In the genomic region with DNA sequence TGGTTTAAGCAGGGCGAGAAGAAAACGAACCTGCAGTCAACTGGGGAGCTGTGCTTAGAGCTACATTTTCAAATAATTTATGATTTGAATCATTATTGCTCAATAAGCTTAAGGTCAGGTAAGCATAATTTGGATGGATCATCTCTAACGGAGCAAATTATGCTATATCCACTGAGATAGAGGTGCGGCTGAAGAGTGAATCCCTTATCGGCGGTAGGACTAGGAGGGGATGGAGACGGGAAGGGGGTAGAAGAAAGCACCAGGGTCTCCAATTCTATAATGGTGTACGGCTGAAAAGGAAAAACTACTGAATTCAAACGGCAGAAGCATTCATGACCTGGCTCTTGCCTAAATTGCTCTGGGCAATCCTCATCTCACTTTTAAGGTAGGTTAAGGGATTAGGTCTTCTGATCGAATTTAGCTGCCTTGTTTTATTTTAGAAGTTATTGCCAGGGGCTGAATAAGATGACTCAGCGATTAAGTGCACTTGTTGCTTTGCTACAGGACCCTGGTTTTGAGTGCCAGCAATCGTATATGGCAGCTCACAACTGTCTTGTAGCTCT, we compare ENCODE assay signal across 8 mouse cellular contexts. TPM values are rescaled to one million over a fixed set of nuclear protein-coding genes. Genes with fewer than 3 reads are reported as not detected.
DNase-seq lines count a peak whose midpoint lies in the region; ATAC-seq and TF ChIP-seq lines count a peak whose summit lies in the region.

No protein-coding gene starts in this region.

- peak overlapping the region; percentile 80 for H3K4me3 ChIP-seq in kidney, adult 2 months (ENCODE audit: insufficient read depth, low read depth, low read length)
- peak overlapping the region; percentile 82 for H3K4me3 ChIP-seq in hindbrain, embryonic 13.5 days
- peak overlapping the region; percentile 80 for H3K4me3 ChIP-seq in midbrain, embryonic 15.5 days

- H3K9me3 ChIP-seq in hindbrain, embryonic 13.5 days: no peaks in the 10 kb centered on the region
- no peaks in the 10 kb centered on the region for H3K9me3 ChIP-seq in midbrain, embryonic 15.5 days

- 6% methylated on average over 12 of the region's 12 CpGs for WGBS in kidney, adult 2 months
- 6% methylated on average over 12 of the region's 12 CpGs for WGBS in hindbrain, embryonic 13.5 days
- 6% methylated on average over 12 of the region's 12 CpGs for WGBS in midbrain, embryonic 15.5 days

- H3K36me3 ChIP-seq in kidney, adult 2 months (ENCODE audit: control insufficient read depth, insufficient read depth, low read length): no peaks in the 10 kb centered on the region; the same call in 1 of the 2 replicates
- H3K36me3 ChIP-seq in hindbrain, embryonic 13.5 days: peaks cover 31% of the 10 kb centered on the region
- peaks cover 23% of the 10 kb centered on the region for H3K36me3 ChIP-seq in midbrain, embryonic 15.5 days (replicated peaks)

- ATAC-seq in hindbrain, embryonic 13.5 days (ENCODE audit: low FRiP score): no peak
- no peak for ATAC-seq in midbrain, embryonic 15.5 days (replicated peaks)
- ATAC-seq in frontal cortex, adult (ENCODE audit: low TSS enrichment): no peak

- no peak for TF ChIP-seq CTCF in kidney, adult 2 months (conservative IDR thresholded peaks at IDR 0.05; ENCODE audit: insufficient read depth, insufficient read length, low read depth, low read length)

- peaks cover 30% of the 10 kb centered on the region for H3K4me1 ChIP-seq in kidney, adult 2 months (ENCODE audit: control insufficient read depth, insufficient read depth, low read length)
- peaks cover 32% of the 10 kb centered on the region for H3K4me1 ChIP-seq in hindbrain, embryonic 13.5 days (replicated peaks)
- H3K4me1 ChIP-seq in midbrain, embryonic 15.5 days: peaks cover 29% of the 10 kb centered on the region

- DNase-seq in kidney, adult 2 months: no peak
- DNase-seq in kidney, postnatal 36 days: no peak
- DNase-seq in c-Kit-negative CD71-positive TER-119-positive erythroid progenitor cells, embryonic 14.5 days (ENCODE audit: low read depth, low spot score): peak; percentile 22
- no peak for DNase-seq in spleen, adult 12 weeks (ENCODE audit: low spot score)
- no peak for DNase-seq in layer of hippocampus, adult 11-12 months (ENCODE audit: low spot score)

- TF ChIP-seq POLR2A in kidney, adult 2 months (IDR thresholded peaks at IDR 0.05; ENCODE audit: low read depth, low read length): no peak

- H3K4me2 ChIP-seq in hindbrain, embryonic 13.5 days: peak overlapping the region; percentile 76
- peak overlapping the region; percentile 95 for H3K4me2 ChIP-seq in midbrain, embryonic 15.5 days

- peak overlapping the region; percentile 79 for H3K9ac ChIP-seq in hindbrain, embryonic 13.5 days
- peak overlapping the region; percentile 58 for H3K9ac ChIP-seq in midbrain, embryonic 15.5 days

- H3K27me3 ChIP-seq in kidney, adult 2 months (replicated peaks; ENCODE audit: control insufficient read depth, insufficient read depth, low read length): no peaks in the 10 kb centered on the region
- H3K27me3 ChIP-seq in hindbrain, embryonic 13.5 days: no peaks in the 10 kb centered on the region
- no peaks in the 10 kb centered on the region for H3K27me3 ChIP-seq in midbrain, embryonic 15.5 days (replicated peaks)

- H3K27ac ChIP-seq in kidney, adult 2 months (ENCODE audit: insufficient read depth, low read depth, low read length): peak overlapping the region; percentile 73
- H3K27ac ChIP-seq in hindbrain, embryonic 13.5 days: 0 out of 2 replicates have a peak overlapping the region, but pooled peaks have one; percentile 87
- H3K27ac ChIP-seq in midbrain, embryonic 15.5 days: no peak overlapping the region

RNA-seq across cellular contexts. Expression of a gene that starts 1.5 kb away (rescaled TPM):
- 36.1 and 45.0 TPM in 2 replicates for polyA plus RNA-seq in kidney, adult 2 months (2012; rRNA removed)
- polyA plus RNA-seq in hindbrain, embryonic 13.5 days (2015; fragmentation: Nextera tagmentation; extraction: Ambion mirVana): 48.8 and 54.7 TPM in 2 replicates
- 64.2 and 71.0 TPM in 2 replicates for polyA plus RNA-seq in midbrain, embryonic 15.5 days (2015; fragmentation: Nextera tagmentation; extraction: Ambion mirVana)

RNA-seq across cellular contexts. Expression of a gene that starts 8.6 kb away (rescaled TPM):
- polyA plus RNA-seq in kidney, adult 2 months (2012; rRNA removed): 103 and 111 TPM in 2 replicates
- polyA plus RNA-seq in hindbrain, embryonic 13.5 days (2015; fragmentation: Nextera tagmentation; extraction: Ambion mirVana): 139 and 141 TPM in 2 replicates
- 121 and 124 TPM in 2 replicates for polyA plus RNA-seq in midbrain, embryonic 15.5 days (2015; fragmentation: Nextera tagmentation; extraction: Ambion mirVana)

RNA-seq across cellular contexts. Expression of a gene that starts 10.2 kb away (rescaled TPM):
- 266 and 270 TPM in 2 replicates for polyA plus RNA-seq in kidney, adult 2 months (2012; rRNA removed)
- 151 and 157 TPM in 2 replicates for polyA plus RNA-seq in hindbrain, embryonic 13.5 days (2015; fragmentation: Nextera tagmentation; extraction: Ambion mirVana)
- 146 and 159 TPM in 2 replicates for polyA plus RNA-seq in midbrain, embryonic 15.5 days (2015; fragmentation: Nextera tagmentation; extraction: Ambion mirVana)

RNA-seq across cellular contexts. Expression of a gene that starts 20.9 kb away (rescaled TPM):
- polyA plus RNA-seq in kidney, adult 2 months (2012; rRNA removed): not detected in 2 replicates
- polyA plus RNA-seq in hindbrain, embryonic 13.5 days (2015; fragmentation: Nextera tagmentation; extraction: Ambion mirVana): not detected in 2 replicates
- not detected in 2 replicates for polyA plus RNA-seq in midbrain, embryonic 15.5 days (2015; fragmentation: Nextera tagmentation; extraction: Ambion mirVana)

RNA-seq across cellular contexts. Expression of a gene that starts 24.6 kb away (rescaled TPM):
- polyA plus RNA-seq in kidney, adult 2 months (2012; rRNA removed): 32.6 and 39.6 TPM in 2 replicates
- 59.2 and 66.2 TPM in 2 replicates for polyA plus RNA-seq in hindbrain, embryonic 13.5 days (2015; fragmentation: Nextera tagmentation; extraction: Ambion mirVana)
- 84.5 and 86.2 TPM in 2 replicates for polyA plus RNA-seq in midbrain, embryonic 15.5 days (2015; fragmentation: Nextera tagmentation; extraction: Ambion mirVana)
